Mouse (Mus musculus) stomach, embryonic 15.5 days (tissue): ENCODE measurements around the gene Acsl4. TPM values are rescaled to one million over a fixed set of nuclear protein-coding genes. Genes with fewer than 3 reads are reported as not detected.

ENCODE experiments used
- ATAC-seq: fragments of 200-750 bp; cut with Nextera tagmentation; 2 replicates; pipeline ENCODE4 v1.8.0; 2017; ENCODE audit warnings: low read depth, moderate number of reproducible peaks, moderate TSS enrichment; ENCODE audit not compliant: insufficient read depth, low FRiP score
- H3K27ac ChIP-seq: fragments of 300-500 bp; sonication (generic); 2 replicates; pipeline ENCODE4 v1.5.1; 2015; ENCODE audit warnings: mild to moderate bottlenecking, inconsistent platforms
- H3K27me3 ChIP-seq: fragments of 300-500 bp; sonication (generic); replicated peaks from 2 replicates; pipeline ENCODE4 v1.6.1; 2015; ENCODE audit warnings: inconsistent platforms
- H3K36me3 ChIP-seq: fragments of 300-500 bp; sonication (generic); 2 replicates; pipeline ENCODE4 v1.6.1; 2015; ENCODE audit warnings: inconsistent platforms
- H3K4me1 ChIP-seq: fragments of 300-500 bp; sonication (generic); 2 replicates; pipeline ENCODE4 v1.6.1; 2015; ENCODE audit warnings: inconsistent platforms
- H3K4me2 ChIP-seq: fragments of 300-500 bp; sonication (generic); 2 replicates; pipeline ENCODE4 v1.6.1; 2015; ENCODE audit warnings: mild to moderate bottlenecking, inconsistent platforms
- H3K4me3 ChIP-seq: fragments of 300-500 bp; sonication (generic); replicated peaks from 2 replicates; pipeline ENCODE4 v1.5.1; 2015; ENCODE audit warnings: inconsistent platforms
- H3K9ac ChIP-seq: fragments of 300-500 bp; sonication (generic); 2 replicates; pipeline ENCODE4 v1.6.1; 2015; ENCODE audit warnings: inconsistent platforms
- H3K9me3 ChIP-seq: fragments of 300-500 bp; sonication (generic); 2 replicates; pipeline ENCODE4 v1.6.1; 2016; ENCODE audit warnings: inconsistent platforms
- WGBS: fragments of 180-500 bp; shearing (Covaris S2); methylation state at CpG from one replicate; pipeline ENCODE4 v1.1.7; 2015; 5-methylcytosine and 5-hydroxymethylcytosine counted together
- polyA plus RNA-seq: library from polyadenylated mRNA; unstranded; fragments of >200 nt; fragmentation: Nextera tagmentation; extraction: Ambion mirVana; gene quantifications from 2 replicates; pipeline ENCODE4 v1.2.1, GENCODE M21; 2015

Gene Acsl4
- polyA plus RNA-seq = 13.1 and 14.2 TPM in 2 replicates

GRCm38 (mm10) chrX:142390247-142390908, at the start of gene Acsl4:
TSS of gene Acsl4 (minus strand) at chrX:142390535.
- H3K9ac ChIP-seq = peak within 1 kb of the TSS; percentile 44
- H3K4me3 ChIP-seq = peak within 1 kb of the TSS; percentile 60
- H3K9me3 ChIP-seq = no peaks in the 10 kb centered on the region
- H3K27me3 ChIP-seq = no peaks in the 10 kb centered on the region
- peak within 1 kb of the TSS; percentile 55 for H3K4me2 ChIP-seq
- H3K36me3 ChIP-seq = no peaks in the 10 kb centered on the region
- 9% methylated on average over 55 of the region's 59 CpGs for WGBS
- H3K4me1 ChIP-seq = no peaks in the 10 kb centered on the region
- peak; percentile 99 for ATAC-seq
- peak within 1 kb of the TSS; percentile 80 for H3K27ac ChIP-seq

GRCm38 (mm10) chrX:142437971-142438504, 47.7 kb upstream of the Acsl4 start:
- no peak overlapping the region for H3K4me3 ChIP-seq
- no peak overlapping the region for H3K9ac ChIP-seq
- H3K4me2 ChIP-seq = no peak overlapping the region
- H3K4me1 ChIP-seq = no peaks in the 10 kb centered on the region
- no peak for ATAC-seq
- no peaks in the 10 kb centered on the region for H3K27me3 ChIP-seq
- H3K36me3 ChIP-seq = no peaks in the 10 kb centered on the region
- no peak overlapping the region for H3K27ac ChIP-seq
- 52% methylated on average over 4 of the region's 4 CpGs for WGBS
- H3K9me3 ChIP-seq = no peaks in the 10 kb centered on the region

- no peak for ATAC-seq
- H3K4me3 ChIP-seq = no peak overlapping the region
Measured at GRCm38 (mm10) chrX:142432846-142433245, 42.5 kb upstream of the Acsl4 start.

GRCm38 (mm10) chrX:142427111-142427510, 36.8 kb upstream of the Acsl4 start:
- H3K9ac ChIP-seq = no peak overlapping the region
- H3K36me3 ChIP-seq = no peaks in the 10 kb centered on the region
- H3K4me2 ChIP-seq = no peak overlapping the region
- no peaks in the 10 kb centered on the region for H3K9me3 ChIP-seq
- ATAC-seq = no peak
- H3K4me3 ChIP-seq = no peak overlapping the region
- 48% methylated on average over 4 of the region's 4 CpGs for WGBS
- H3K27ac ChIP-seq = no peak overlapping the region
- H3K4me1 ChIP-seq = no peaks in the 10 kb centered on the region
- no peaks in the 10 kb centered on the region for H3K27me3 ChIP-seq

More at GRCm38 (mm10) chrX:142432846-142433245, 42.5 kb upstream of the Acsl4 start:
- H3K4me1 ChIP-seq = no peaks in the 10 kb centered on the region
- WGBS = 80% methylated on average over 3 of the region's 3 CpGs
- no peak overlapping the region for H3K4me2 ChIP-seq
- H3K9ac ChIP-seq = no peak overlapping the region
- H3K9me3 ChIP-seq = no peaks in the 10 kb centered on the region
- H3K27me3 ChIP-seq = no peaks in the 10 kb centered on the region
- H3K27ac ChIP-seq = no peak overlapping the region
- H3K36me3 ChIP-seq = no peaks in the 10 kb centered on the region

GRCm38 (mm10) chrX:142426628-142427027, 36.3 kb upstream of the Acsl4 start:
- ATAC-seq = no peak
- H3K27ac ChIP-seq = no peak overlapping the region
- no peaks in the 10 kb centered on the region for H3K27me3 ChIP-seq
- H3K4me1 ChIP-seq = no peaks in the 10 kb centered on the region
- H3K4me2 ChIP-seq = no peak overlapping the region
- no peak overlapping the region for H3K9ac ChIP-seq
- no peak overlapping the region for H3K4me3 ChIP-seq
- no peaks in the 10 kb centered on the region for H3K9me3 ChIP-seq
- H3K36me3 ChIP-seq = no peaks in the 10 kb centered on the region
- WGBS = 56% methylated on average over 4 of the region's 4 CpGs

- Histone ChIP-seq H3K4me3 (no peak overlapping the region), H3K27ac (no peak overlapping the region), H3K36me3 (no peaks in the 10 kb centered on the region), H3K9me3 (no peaks in the 10 kb centered on the region), H3K4me2 (no peak overlapping the region), H3K4me1 (no peaks in the 10 kb centered on the region), H3K9ac (no peak overlapping the region), H3K27me3 (no peaks in the 10 kb centered on the region)
- no peak for ATAC-seq
- 64% methylated on average over 2 of the region's 2 CpGs for WGBS
Measured at GRCm38 (mm10) chrX:142413884-142414283, 23.5 kb upstream of the Acsl4 start.

- Histone ChIP-seq H3K27me3 (no peaks in the 10 kb centered on the region), H3K27ac (no peak overlapping the region), H3K36me3 (no peaks in the 10 kb centered on the region), H3K4me3 (no peak overlapping the region), H3K4me2 (no peak overlapping the region), H3K4me1 (no peaks in the 10 kb centered on the region), H3K9me3 (no peaks in the 10 kb centered on the region), H3K9ac (no peak overlapping the region)
- WGBS = 74% methylated on average over 3 of the region's 3 CpGs
- ATAC-seq = no peak
Measured at GRCm38 (mm10) chrX:142410060-142410459, 19.7 kb upstream of the Acsl4 start.

GRCm38 (mm10) chrX:142409338-142409737, 19.0 kb upstream of the Acsl4 start:
- 84% methylated on average over 3 of the region's 3 CpGs for WGBS

GRCm38 (mm10) chrX:142403114-142403513, 12.8 kb upstream of the Acsl4 start:
- no peak for ATAC-seq

More at GRCm38 (mm10) chrX:142409338-142409737, 19.0 kb upstream of the Acsl4 start:
- Histone ChIP-seq H3K4me1 (no peaks in the 10 kb centered on the region), H3K36me3 (no peaks in the 10 kb centered on the region), H3K27me3 (no peaks in the 10 kb centered on the region), H3K4me3 (no peak overlapping the region), H3K9me3 (no peaks in the 10 kb centered on the region), H3K9ac (no peak overlapping the region), H3K4me2 (no peak overlapping the region), H3K27ac (no peak overlapping the region)
- no peak for ATAC-seq

GRCm38 (mm10) chrX:142398621-142399020, 8.3 kb upstream of the Acsl4 start:
- H3K4me1 ChIP-seq = no peaks in the 10 kb centered on the region
- WGBS = 57% methylated on average over 2 of the region's 2 CpGs
- no peak overlapping the region for H3K4me3 ChIP-seq
- H3K9ac ChIP-seq = no peak overlapping the region
- no peak for ATAC-seq
- H3K27ac ChIP-seq = no peak overlapping the region
- no peaks in the 10 kb centered on the region for H3K36me3 ChIP-seq
- H3K27me3 ChIP-seq = no peaks in the 10 kb centered on the region
- no peak overlapping the region for H3K4me2 ChIP-seq
- H3K9me3 ChIP-seq = no peaks in the 10 kb centered on the region

More at GRCm38 (mm10) chrX:142403114-142403513, 12.8 kb upstream of the Acsl4 start:
- Histone ChIP-seq H3K9me3 (no peaks in the 10 kb centered on the region), H3K4me1 (no peaks in the 10 kb centered on the region), H3K27me3 (no peaks in the 10 kb centered on the region), H3K9ac (no peak overlapping the region), H3K36me3 (no peaks in the 10 kb centered on the region), H3K4me2 (no peak overlapping the region), H3K27ac (no peak overlapping the region), H3K4me3 (no peak overlapping the region)

- H3K9me3 ChIP-seq = no peaks in the 10 kb centered on the region
- peak overlapping the region; percentile 47 for H3K4me2 ChIP-seq
- peak; percentile 27; the same call in 1 of the 2 replicates for ATAC-seq
- H3K27me3 ChIP-seq = no peaks in the 10 kb centered on the region
- WGBS = 30% methylated on average over 7 of the region's 7 CpGs
- H3K9ac ChIP-seq = peak overlapping the region; percentile 3; the same call in 1 of the 2 replicates
- peak overlapping the region; percentile 60 for H3K4me3 ChIP-seq
- H3K4me1 ChIP-seq = no peaks in the 10 kb centered on the region
- H3K36me3 ChIP-seq = no peaks in the 10 kb centered on the region
- H3K27ac ChIP-seq = peak overlapping the region; percentile 51
Measured at GRCm38 (mm10) chrX:142390909-142391265, 552 bp upstream of the Acsl4 start.

GRCm38 (mm10) chrX:142389581-142390159, 665 bp downstream of the Acsl4 start:
- Histone ChIP-seq H3K9me3 (no peaks in the 10 kb centered on the region), H3K4me1 (no peaks in the 10 kb centered on the region), H3K4me3 (peak overlapping the region; percentile 60), H3K27me3 (no peaks in the 10 kb centered on the region), H3K36me3 (no peaks in the 10 kb centered on the region), H3K4me2 (peak overlapping the region; percentile 55), H3K27ac (peak overlapping the region; percentile 80), H3K9ac (peak overlapping the region; percentile 44)
- 21% methylated on average over 22 of the region's 22 CpGs for WGBS
- peak; percentile 2; the same call in 1 of the 2 replicates for ATAC-seq
